Mouse (Mus musculus) liver, embryonic 14.5 days (tissue): ENCODE data around the gene Tmem184b. TPM values are rescaled to one million over a fixed set of nuclear protein-coding genes. Genes with fewer than 3 reads are reported as not detected.

ENCODE experiments used
- ATAC-seq: fragments of 200-750 bp; cut with Nextera tagmentation; 2 replicates; pipeline ENCODE4 v1.8.0; 2017; ENCODE audit warnings: moderate number of reproducible peaks, mild to moderate bottlenecking, moderate library complexity; ENCODE audit not compliant: insufficient read depth
- DNase-seq, 3 experiments: peaks; one replicate each; pipeline ENCODE4 v3.0.0-alpha.2; 2012 to 2013; ENCODE audit warnings: low read depth in 3 of 3, low spot score in 3 of 3
- H3K27ac ChIP-seq: fragments of 300-500 bp; sonication (generic); 2 replicates; pipeline ENCODE4 v1.5.1; 2014; ENCODE audit warnings: moderate library complexity, mild to moderate bottlenecking, control low read depth, inconsistent platforms
- H3K27me3 ChIP-seq: fragments of 300-500 bp; sonication (generic); 2 replicates; pipeline ENCODE4 v1.6.1; 2014; ENCODE audit warnings: mild to moderate bottlenecking, low read length, moderate library complexity; ENCODE audit not compliant: control insufficient read depth, insufficient read depth
- H3K36me3 ChIP-seq: fragments of 300-500 bp; sonication (generic); replicated peaks from 2 replicates; pipeline ENCODE4 v1.6.1; 2014; ENCODE audit warnings: low read depth; ENCODE audit not compliant: control insufficient read depth, insufficient read depth
- H3K4me1 ChIP-seq, 2 experiments: fragments of 200-500 bp in 1 of 2; fragments of 300-500 bp in 1 of 2; sonication (generic) in 1 of 2; replicated peaks; 2 replicates each; pipeline ENCODE4 v1.6.1; 2012 to 2014; ENCODE audit warnings: antibody characterized with exemption in 1 of 2, inconsistent platforms in 1 of 2, low read length in 1 of 2; ENCODE audit not compliant: control insufficient read depth in 2 of 2, insufficient read depth in 2 of 2
- H3K4me2 ChIP-seq: fragments of 300-500 bp; sonication (generic); 2 replicates; pipeline ENCODE4 v1.6.1; 2014; ENCODE audit warnings: low read depth, mild to moderate bottlenecking, control low read depth, moderate library complexity
- H3K4me3 ChIP-seq, 2 experiments: fragments of 200-500 bp in 1 of 2; fragments of 300-500 bp in 1 of 2; sonication (generic) in 1 of 2; 2 replicates each; pipeline ENCODE4 v1.5.1; 2012 to 2014; ENCODE audit warnings: low read depth in 2 of 2, low read length in 2 of 2, mild to moderate bottlenecking in 2 of 2, control low read depth in 1 of 2, inconsistent platforms in 1 of 2, moderate library complexity in 1 of 2; ENCODE audit not compliant: insufficient read depth in 1 of 2
- H3K9ac ChIP-seq: fragments of 300-500 bp; sonication (generic); replicated peaks from 2 replicates; pipeline ENCODE4 v1.6.1; 2014; ENCODE audit warnings: mild to moderate bottlenecking, control low read depth, moderate library complexity
- H3K9me3 ChIP-seq: fragments of 300-500 bp; sonication (generic); 2 replicates; pipeline ENCODE4 v1.6.1; 2016; ENCODE audit warnings: low read length, mixed read lengths; ENCODE audit not compliant: control insufficient read depth
- CTCF ChIP-seq: IDR thresholded peaks from 2 replicates; pipeline ENCODE4 v1.5.1; 2016; ENCODE audit warnings: antibody characterized with exemption, low read depth, control low read depth
- EP300 ChIP-seq: IDR thresholded peaks from 2 replicates; pipeline ENCODE4 v1.6.1; 2016; ENCODE audit warnings: antibody characterized with exemption, low read depth
- WGBS: fragments of 180-500 bp; shearing (Covaris S2); extraction: QIAGEN DNeasy Blood & Tissue Kit; methylation state at CpG from one replicate; pipeline ENCODE4 v1.1.7; 2014; ENCODE audit not compliant: insufficient replicate concordance; 5-methylcytosine and 5-hydroxymethylcytosine counted together
- polyA plus RNA-seq, 2 experiments: library from polyadenylated mRNA; depleted of rRNA in 1 of 2; stranded (reverse) in 1 of 2; unstranded in 1 of 2; fragments of >200 nt; fragmentation: Nextera tagmentation in 1 of 2; extraction: Ambion mirVana in 1 of 2; gene quantifications; 2 replicates each; pipeline versions ENCODE4 v1.2.1 to v1.2.3; 2012 to 2014

Tmem184b gene
- polyA plus RNA-seq, 2 experiments: 5.7 to 7.2 TPM

DNA sequence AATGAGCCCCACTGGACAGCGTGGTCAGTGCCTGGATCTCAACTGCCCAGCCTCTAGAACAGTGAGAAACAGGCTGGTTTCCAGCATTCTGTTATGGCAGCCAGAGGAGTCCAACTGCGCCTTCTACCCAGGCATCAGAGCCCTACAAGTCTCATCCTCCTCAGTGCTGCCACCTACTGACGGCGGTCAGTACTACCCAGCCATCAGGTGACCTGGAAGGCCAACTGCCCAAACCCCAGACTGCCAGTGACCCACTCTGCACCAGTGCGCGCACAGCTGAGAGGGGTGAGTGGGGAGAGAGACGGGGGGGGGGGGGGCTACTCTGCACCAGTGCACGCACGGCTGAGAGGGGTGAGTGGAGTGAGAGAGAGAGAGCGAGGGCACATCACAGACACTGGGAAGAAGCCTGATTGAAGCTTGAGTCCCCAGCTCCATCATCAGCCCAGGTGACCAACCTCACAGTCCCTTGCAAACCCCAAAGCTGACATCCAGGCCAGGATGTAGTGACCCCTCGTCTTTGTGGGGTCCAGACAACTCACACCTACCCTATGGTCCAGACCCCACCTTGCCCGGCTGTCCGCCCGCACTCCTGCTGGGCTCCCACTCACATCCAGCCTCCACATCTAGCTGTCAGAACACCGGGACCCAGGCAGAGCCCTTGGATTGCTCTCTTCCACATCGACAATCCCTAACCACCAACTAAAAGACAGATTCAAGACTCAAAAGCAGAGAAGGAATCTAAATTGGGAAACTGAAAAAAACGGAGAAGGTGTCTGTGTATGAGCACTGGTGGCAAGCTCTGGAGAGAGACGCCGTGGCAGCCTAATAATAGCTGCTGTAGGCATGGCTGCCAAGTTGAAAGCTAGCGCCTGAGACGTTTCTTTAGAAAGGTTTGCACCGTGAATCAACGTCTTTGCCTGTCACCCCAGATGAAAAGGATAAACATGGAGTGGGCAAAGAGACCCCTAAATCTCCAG, 22.6 kb downstream of the Tmem184b start:
- H3K4me2 ChIP-seq: no peak overlapping the region
- no peaks in the 10 kb centered on the region for H3K27me3 ChIP-seq
- 45% methylated on average over 23 of the region's 23 CpGs for WGBS
- no peaks in the 10 kb centered on the region; a peak in 1 of 4 replicates for H3K4me1 ChIP-seq
- no peak overlapping the region for H3K4me3 ChIP-seq
- no peaks in the 10 kb centered on the region for H3K9me3 ChIP-seq
- DNase-seq: peak; percentile 45 to 53 (median 52)
- H3K27ac ChIP-seq: no peak overlapping the region
- no peaks in the 10 kb centered on the region for H3K36me3 ChIP-seq
- no peak overlapping the region for H3K9ac ChIP-seq
- peak; percentile 35; the same call in 1 of the 2 replicates for ATAC-seq
- TF ChIP-seq CTCF (peak; percentile 94), EP300 (no peak)

DNA sequence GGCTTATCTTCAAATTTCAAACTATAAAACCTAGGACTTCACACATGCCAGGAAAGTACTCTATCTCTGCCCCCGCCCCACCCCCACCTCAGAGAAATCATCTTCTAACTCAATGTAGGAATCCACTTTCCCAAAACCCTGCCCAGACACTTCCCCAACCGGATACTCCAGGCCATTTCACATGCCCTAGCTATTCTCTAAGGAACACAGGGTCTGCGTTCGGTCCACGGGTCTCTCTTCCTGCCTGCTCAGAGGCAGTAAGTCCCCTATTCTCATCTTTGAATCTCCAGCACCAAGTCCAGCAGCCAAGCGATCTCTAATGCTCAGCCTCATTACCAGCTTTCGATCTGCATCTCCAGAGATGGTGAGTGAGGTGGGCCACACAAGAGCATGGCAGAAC, 23.7 kb downstream of the Tmem184b start:
- Histone ChIP-seq H3K4me2 (no peak overlapping the region), H3K9ac (no peak overlapping the region), H3K27me3 (no peaks in the 10 kb centered on the region), H3K27ac (no peak overlapping the region), H3K9me3 (no peaks in the 10 kb centered on the region), H3K4me3 (no peak overlapping the region), H3K36me3 (no peaks in the 10 kb centered on the region), H3K4me1 (no peaks in the 10 kb centered on the region; a peak in 1 of 4 replicates)
- 70% methylated on average over 7 of the region's 7 CpGs for WGBS
- ATAC-seq: no peak
- TF ChIP-seq EP300 (no peak), CTCF (no peak)
- DNase-seq: no peak

DNA sequence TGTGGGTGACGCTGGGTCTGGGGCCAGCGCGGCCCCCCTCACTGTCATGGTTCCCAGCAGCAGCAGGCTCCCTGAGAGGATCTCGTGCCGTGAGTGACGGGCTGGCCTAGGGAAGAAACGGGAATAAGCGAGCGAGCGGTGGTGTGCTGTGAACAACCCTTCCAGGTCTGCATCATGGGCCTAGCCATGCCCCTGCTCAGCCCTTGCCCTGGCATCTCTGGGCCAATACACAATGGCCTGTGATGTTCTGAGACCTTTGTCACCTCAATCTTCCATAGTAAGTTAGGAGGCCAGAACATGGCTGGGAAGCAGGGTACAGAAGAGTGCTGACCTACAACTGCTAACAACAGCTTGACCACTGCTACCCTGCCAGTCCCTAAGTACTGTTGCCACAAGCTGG, 24.8 kb downstream of the Tmem184b start:
- ATAC-seq (no peak), DNase-seq (no peak)
- WGBS: 79% methylated on average over 10 of the region's 10 CpGs
- TF ChIP-seq EP300: no peak
- no peak for TF ChIP-seq CTCF
- H3K9ac ChIP-seq: no peak overlapping the region
- H3K9me3 ChIP-seq: no peaks in the 10 kb centered on the region
- H3K27me3 ChIP-seq: no peaks in the 10 kb centered on the region
- H3K4me1 ChIP-seq: no peaks in the 10 kb centered on the region; a peak in 1 of 4 replicates
- H3K4me2 ChIP-seq: no peak overlapping the region
- no peak overlapping the region for H3K27ac ChIP-seq
- H3K36me3 ChIP-seq: no peaks in the 10 kb centered on the region
- H3K4me3 ChIP-seq: no peak overlapping the region

DNA sequence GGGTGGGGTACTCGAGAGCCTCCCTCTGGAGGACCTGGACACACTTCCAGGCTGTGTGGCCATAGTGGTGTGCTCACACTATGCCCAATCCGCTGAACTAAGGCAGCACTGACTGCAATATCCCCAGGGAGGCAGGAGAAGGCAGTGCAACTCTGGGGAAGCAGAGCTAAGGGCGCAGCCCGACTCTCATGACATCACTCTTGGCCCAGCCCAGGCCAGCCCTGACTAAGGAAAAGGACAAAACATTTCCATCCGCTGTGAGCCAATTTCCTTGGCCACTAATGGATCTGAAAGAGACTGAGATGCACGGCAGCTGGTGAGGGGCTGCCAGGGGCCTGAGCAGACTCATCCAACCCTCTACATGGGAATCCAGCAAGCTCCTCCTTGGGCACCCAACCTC, 25.7 kb downstream of the Tmem184b start:
- TF ChIP-seq EP300: no peak
- TF ChIP-seq CTCF: no peak
- Histone ChIP-seq H3K9ac (no peak overlapping the region), H3K4me1 (no peaks in the 10 kb centered on the region; a peak in 1 of 4 replicates), H3K9me3 (no peaks in the 10 kb centered on the region), H3K4me2 (no peak overlapping the region), H3K4me3 (no peak overlapping the region), H3K27me3 (no peaks in the 10 kb centered on the region), H3K36me3 (no peaks in the 10 kb centered on the region), H3K27ac (no peak overlapping the region)
- WGBS: 72% methylated on average over 6 of the region's 6 CpGs
- ATAC-seq (no peak), DNase-seq (no peak)

DNA sequence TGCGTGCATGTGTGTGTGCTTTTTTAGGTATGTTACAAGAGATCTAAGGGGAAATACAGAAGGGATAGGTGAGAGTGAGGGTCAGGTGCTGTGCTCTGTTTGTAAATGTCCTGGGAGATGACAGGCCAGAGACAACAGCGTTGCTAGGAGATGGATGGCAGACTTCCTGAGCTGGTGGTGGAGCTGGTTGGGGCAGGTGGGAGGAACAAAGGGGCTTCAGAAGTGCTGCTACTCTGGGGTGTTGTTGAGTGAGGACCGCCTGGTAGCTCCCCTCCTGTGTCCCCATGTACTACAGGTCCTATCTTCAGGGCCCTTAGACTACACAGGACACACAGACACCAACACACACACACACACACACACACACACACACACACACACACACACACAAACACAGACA, 28.6 kb downstream of the Tmem184b start:
- Histone ChIP-seq H3K4me2 (no peak overlapping the region), H3K36me3 (no peaks in the 10 kb centered on the region), H3K9ac (no peak overlapping the region), H3K4me1 (no peaks in the 10 kb centered on the region; a peak in 1 of 4 replicates), H3K27ac (no peak overlapping the region), H3K4me3 (no peak overlapping the region), H3K9me3 (no peaks in the 10 kb centered on the region), H3K27me3 (no peaks in the 10 kb centered on the region)
- WGBS: 74% methylated on average over 3 of the region's 3 CpGs
- ATAC-seq (no peak), DNase-seq (no peak)
- TF ChIP-seq CTCF (no peak), EP300 (no peak)
